Mouse (Mus musculus) limb, embryonic 15.5 days (tissue): Measurements from ENCODE around the gene Lats2. TPM values are rescaled to one million over a fixed set of nuclear protein-coding genes. Genes with fewer than 3 reads are reported as not detected.
"Not testable (repeated sequence)": the region's sequence is repeated elsewhere in the genome, so short reads cannot be mapped to it uniquely, and the experiment has no call there.

Experiments used
- ATAC-seq: fragments of 200-750 bp; cut with Nextera tagmentation; 2 replicates; pipeline ENCODE4 v1.8.0; 2017; ENCODE audit warnings: low read depth, moderate TSS enrichment; ENCODE audit not compliant: insufficient number of reproducible peaks, low FRiP score, low TSS enrichment
- H3K27ac ChIP-seq: fragments of 300-500 bp; sonication (generic); 2 replicates; pipeline ENCODE4 v1.5.1; 2015; ENCODE audit warnings: moderate library complexity, mild to moderate bottlenecking, inconsistent platforms
- H3K27me3 ChIP-seq: fragments of 300-500 bp; sonication (generic); 2 replicates; pipeline ENCODE4 v1.6.1; 2015; ENCODE audit warnings: inconsistent platforms
- H3K36me3 ChIP-seq: fragments of 300-500 bp; sonication (generic); 2 replicates; pipeline ENCODE4 v1.6.1; 2015; ENCODE audit warnings: inconsistent platforms
- H3K4me1 ChIP-seq: fragments of 300-500 bp; sonication (generic); 2 replicates; pipeline ENCODE4 v1.6.1; 2015; ENCODE audit warnings: inconsistent platforms
- H3K4me2 ChIP-seq: fragments of 300-500 bp; sonication (generic); 2 replicates; pipeline ENCODE4 v1.6.1; 2015; ENCODE audit warnings: mild to moderate bottlenecking, inconsistent platforms
- H3K4me3 ChIP-seq: fragments of 300-500 bp; sonication (generic); 2 replicates; pipeline ENCODE4 v1.5.1; 2015; ENCODE audit warnings: mild to moderate bottlenecking, inconsistent platforms
- H3K9ac ChIP-seq: fragments of 300-500 bp; sonication (generic); 2 replicates; pipeline ENCODE4 v1.6.1; 2015; ENCODE audit warnings: inconsistent platforms
- H3K9me3 ChIP-seq: fragments of 300-500 bp; sonication (generic); 2 replicates; pipeline ENCODE4 v1.6.1; 2016; ENCODE audit warnings: inconsistent platforms
- WGBS: fragments of 180-500 bp; shearing (Covaris S2); methylation state at CpG from one replicate; pipeline ENCODE4 v1.1.7; 2015; 5-methylcytosine and 5-hydroxymethylcytosine counted together
- polyA plus RNA-seq: library from polyadenylated mRNA; unstranded; fragments of >200 nt; fragmentation: Nextera tagmentation; extraction: Ambion mirVana; gene quantifications from 2 replicates; pipeline ENCODE4 v1.2.1, GENCODE M21; 2015

Gene Lats2
- polyA plus RNA-seq, 1 experiment from 2014 or later, result 28.0 TPM

DNA sequence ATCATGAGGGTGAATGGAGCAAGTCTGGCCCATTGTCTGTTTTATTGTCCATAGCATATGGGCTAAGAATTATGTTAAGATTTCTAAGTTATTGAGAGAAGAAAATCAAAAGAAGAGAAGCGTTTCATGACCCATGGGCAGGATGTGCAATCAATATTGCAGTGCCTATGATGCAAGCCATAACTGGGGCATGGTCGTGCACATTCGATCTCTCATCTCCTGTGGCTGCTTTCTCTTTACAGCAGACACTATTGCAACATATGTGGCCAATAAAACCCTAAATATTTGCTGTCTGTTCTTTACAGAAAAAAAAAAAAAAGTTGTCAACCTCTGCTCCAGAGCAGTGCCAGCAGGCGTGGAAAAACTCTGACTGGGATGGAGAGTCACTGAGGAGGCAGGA lies 2.1 kb downstream of the Lats2 start:
- no peak overlapping the region for H3K4me2 ChIP-seq
- H3K4me1 ChIP-seq, result peaks cover 15% of the 10 kb centered on the region
- H3K4me3 ChIP-seq, result no peak overlapping the region
- no peaks in the 10 kb centered on the region for H3K36me3 ChIP-seq
- WGBS, result 63% methylated on average over 4 of the region's 4 CpGs
- ATAC-seq, result no peak
- H3K9me3 ChIP-seq, result no peaks in the 10 kb centered on the region
- no peaks in the 10 kb centered on the region for H3K27me3 ChIP-seq
- H3K9ac ChIP-seq, result no peak overlapping the region
- no peak overlapping the region for H3K27ac ChIP-seq

DNA sequence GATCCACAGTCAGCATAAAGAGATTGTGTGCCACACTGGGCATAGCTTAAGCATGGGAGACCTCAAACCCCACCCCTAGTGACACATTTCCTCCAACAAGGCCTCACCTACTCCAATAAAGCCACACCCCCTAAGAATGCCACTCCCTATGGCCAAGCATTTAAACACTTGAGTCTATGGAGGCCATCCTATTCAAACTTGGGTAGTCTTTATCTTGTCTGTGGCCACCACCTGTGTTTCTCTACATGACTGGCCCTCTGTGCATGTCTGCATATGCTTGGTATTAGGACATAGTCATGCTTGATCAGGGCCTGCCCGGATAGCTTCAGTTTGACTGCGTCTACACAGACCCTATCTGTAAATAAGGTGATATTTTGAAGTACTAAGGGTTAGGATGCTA lies 2.5 kb downstream of the Lats2 start:
- Histone ChIP-seq H3K9me3 (no peaks in the 10 kb centered on the region), H3K27ac (no peak overlapping the region), H3K27me3 (no peaks in the 10 kb centered on the region), H3K9ac (no peak overlapping the region), H3K4me2 (no peak overlapping the region), H3K36me3 (no peaks in the 10 kb centered on the region), H3K4me1 (peaks cover 12% of the 10 kb centered on the region), H3K4me3 (no peak overlapping the region)
- ATAC-seq, result no peak
- 85% methylated on average over 2 of the region's 2 CpGs for WGBS

GRCm38 (mm10) chr14:57753351-57753992 lies 4.7 kb downstream of the Lats2 start:
- H3K4me3 ChIP-seq, result no peak overlapping the region
- ATAC-seq, result no peak
- WGBS, result 22% methylated on average over 9 of the region's 9 CpGs
- no peak overlapping the region for H3K9ac ChIP-seq
- no peaks in the 10 kb centered on the region for H3K36me3 ChIP-seq
- H3K4me2 ChIP-seq, result no peak overlapping the region
- peaks cover 3% of the 10 kb centered on the region; the same call in 1 of the 2 replicates for H3K4me1 ChIP-seq
- H3K27ac ChIP-seq, result peak overlapping the region; percentile 57
- no peaks in the 10 kb centered on the region for H3K9me3 ChIP-seq
- H3K27me3 ChIP-seq, result no peaks in the 10 kb centered on the region

DNA sequence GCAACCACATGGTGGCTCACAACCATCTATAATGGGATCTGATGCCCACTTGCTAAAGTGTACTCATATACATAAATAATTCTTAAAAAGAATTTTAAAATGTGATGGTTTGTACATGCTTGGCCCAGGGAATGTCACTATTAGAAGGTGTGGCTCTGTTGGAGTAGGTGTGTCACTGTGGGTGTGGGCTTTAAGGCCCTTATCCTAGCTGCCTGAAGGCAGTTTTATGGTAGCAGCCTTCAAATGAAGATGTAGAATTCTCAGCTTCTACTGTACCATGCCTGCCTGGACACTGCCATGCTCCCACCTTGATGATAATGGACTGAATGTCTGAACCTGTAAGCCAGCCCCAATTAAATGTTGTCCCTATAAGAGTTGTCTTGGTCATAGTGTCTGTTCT lies 7.2 kb downstream of the Lats2 start:
- H3K27me3 ChIP-seq, H3K36me3 ChIP-seq, H3K4me3 ChIP-seq, ATAC-seq, H3K9ac ChIP-seq, H3K27ac ChIP-seq, H3K4me2 ChIP-seq, H3K9me3 ChIP-seq, H3K4me1 ChIP-seq: not testable (repeated sequence)

DNA sequence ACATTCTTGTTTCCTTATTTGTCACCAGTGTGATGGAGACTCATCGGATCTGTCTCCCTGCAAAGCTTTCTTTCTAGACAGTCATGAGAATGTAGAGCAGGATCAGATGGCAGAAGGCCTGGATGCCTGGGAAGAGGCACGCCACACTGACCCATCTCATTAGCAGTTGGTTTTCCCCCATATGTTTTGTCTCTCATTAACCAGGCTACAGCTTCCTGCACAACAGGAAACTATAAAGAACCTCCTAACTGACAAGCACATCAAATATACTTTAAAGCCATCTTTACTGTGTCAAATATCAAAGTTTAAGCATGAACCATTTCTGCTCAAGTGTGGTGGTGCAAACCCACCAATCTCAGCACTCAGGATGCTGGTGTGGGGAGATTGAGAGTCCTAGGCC lies 8.7 kb downstream of the Lats2 start:
- Histone ChIP-seq H3K4me3 (no peak overlapping the region), H3K27ac (no peak overlapping the region), H3K9ac (no peak overlapping the region), H3K27me3 (no peaks in the 10 kb centered on the region), H3K9me3 (no peaks in the 10 kb centered on the region), H3K4me1 (peaks cover 8% of the 10 kb centered on the region), H3K36me3 (no peaks in the 10 kb centered on the region), H3K4me2 (no peak overlapping the region)
- WGBS, result 44% methylated on average over 2 of the region's 2 CpGs
- no peak for ATAC-seq

DNA sequence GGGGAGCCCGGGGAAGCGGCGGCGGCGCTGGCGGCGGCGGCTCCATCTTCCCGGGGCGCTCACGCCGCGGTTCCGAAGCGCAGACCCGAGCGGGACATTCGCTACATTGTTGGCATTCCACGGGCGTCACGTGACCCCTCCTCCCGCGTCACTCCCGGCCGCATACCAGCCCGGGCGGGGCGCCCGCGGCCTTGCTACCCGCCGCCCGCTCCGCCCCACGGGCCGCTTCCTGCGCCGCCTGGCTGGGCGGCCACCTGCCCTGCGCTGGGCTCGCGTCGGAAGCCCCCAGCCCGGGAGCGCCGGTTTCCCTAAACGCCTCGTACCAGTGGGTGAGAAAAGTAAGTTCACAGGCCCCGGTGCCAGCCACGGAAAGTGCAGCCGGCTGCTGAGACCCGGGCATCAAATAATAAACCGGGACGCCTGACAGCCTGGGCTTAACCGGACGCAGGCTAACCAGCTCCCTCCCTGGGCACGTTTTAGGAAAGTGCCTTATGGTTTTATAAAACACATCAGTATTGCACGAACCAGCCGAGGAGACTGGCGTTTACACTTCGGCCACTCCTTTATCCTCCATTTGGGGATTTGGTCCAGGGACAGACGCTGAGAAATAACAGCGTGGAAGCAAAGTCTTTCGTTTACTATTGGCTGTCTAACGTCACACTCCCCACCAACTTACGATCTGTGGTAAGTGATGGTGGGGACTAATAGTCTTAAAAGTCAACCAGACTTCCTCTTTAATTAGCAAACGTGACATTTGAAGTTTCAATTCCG lies 12.0 kb downstream of the Lats2 start, which contains the start of gene Gm49361:
Gm49361 (minus strand) TSS at position 103 of the 771 bp plus-strand sequence.
- H3K27ac ChIP-seq, result peak within 1 kb of the TSS; percentile 98
- no peaks in the 10 kb centered on the region for H3K27me3 ChIP-seq
- peak; percentile 89 for ATAC-seq
- peak within 1 kb of the TSS; percentile 94 for H3K9ac ChIP-seq
- H3K4me3 ChIP-seq, result peak within 1 kb of the TSS; percentile 95
- peaks cover 30% of the 10 kb centered on the region for H3K4me1 ChIP-seq
- H3K9me3 ChIP-seq, result no peaks in the 10 kb centered on the region
- under 1% methylated on average over 65 of the region's 68 CpGs for WGBS
- H3K4me2 ChIP-seq, result peak within 1 kb of the TSS; percentile 70
- no peaks in the 10 kb centered on the region for H3K36me3 ChIP-seq

DNA sequence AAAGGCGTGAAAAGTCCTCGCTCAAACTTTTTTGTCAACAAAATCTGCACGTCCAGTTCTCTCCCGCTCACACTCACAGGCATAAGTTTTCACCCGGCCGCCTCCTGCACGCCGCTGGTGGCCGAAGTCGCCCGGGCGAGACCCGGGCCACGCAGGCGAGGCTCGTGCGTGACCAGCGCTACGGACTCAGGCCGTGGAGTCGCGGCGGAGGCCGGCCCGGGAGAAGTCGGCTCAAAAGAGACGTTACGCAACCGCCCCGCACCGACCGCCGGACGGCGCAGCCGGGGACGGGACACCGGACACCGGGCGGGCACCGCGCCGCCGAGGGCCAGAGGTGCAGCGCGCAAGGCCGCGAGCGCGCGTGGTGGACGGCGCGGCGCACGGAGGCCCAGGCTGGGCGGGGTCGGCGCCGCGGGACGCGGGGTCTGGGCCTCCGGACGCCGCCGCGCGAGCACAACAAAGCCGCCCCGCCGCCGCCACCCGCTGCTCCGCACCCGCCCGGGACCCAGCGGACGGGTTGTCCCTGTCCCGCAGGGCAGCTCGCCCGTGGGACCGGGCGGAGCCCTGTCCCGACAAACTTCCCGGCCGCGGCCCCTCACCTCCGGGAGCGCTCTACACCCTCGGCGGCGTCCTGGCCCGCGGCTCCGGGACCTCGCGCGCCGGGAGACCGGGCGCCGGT lies 12.8 kb downstream of the Lats2 start:
- Histone ChIP-seq H3K27ac (peak overlapping the region; percentile 98), H3K36me3 (no peaks in the 10 kb centered on the region), H3K27me3 (no peaks in the 10 kb centered on the region), H3K4me2 (peak overlapping the region; percentile 70), H3K4me3 (peak overlapping the region; percentile 95), H3K9ac (peak overlapping the region; percentile 94), H3K9me3 (no peaks in the 10 kb centered on the region), H3K4me1 (peaks cover 32% of the 10 kb centered on the region)
- peak; percentile 66 for ATAC-seq
- WGBS, result under 1% methylated on average over 72 of the region's 103 CpGs

DNA sequence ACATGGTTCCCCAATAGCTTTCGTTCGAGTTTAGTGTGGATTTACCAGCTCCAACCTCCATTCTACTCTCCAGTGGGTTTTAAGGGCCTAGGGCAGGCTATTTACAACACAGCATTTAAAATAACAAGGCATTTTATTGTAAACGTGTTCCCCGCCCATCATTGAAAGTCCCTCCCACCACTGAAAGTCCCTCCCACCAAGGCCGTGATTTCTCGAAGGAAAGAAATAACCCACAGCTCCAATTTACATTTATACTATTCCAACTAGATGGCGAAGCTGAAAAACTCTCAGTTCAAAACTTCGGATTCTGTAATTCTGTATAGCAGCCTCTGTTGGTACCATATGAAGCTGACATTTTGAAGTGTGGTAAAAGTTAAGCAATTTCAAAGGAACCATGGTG lies 13.6 kb downstream of the Lats2 start:
- H3K27ac ChIP-seq, result peak overlapping the region; percentile 98
- WGBS, result under 1% methylated on average over 8 of the region's 8 CpGs
- H3K9ac ChIP-seq, result no peak overlapping the region
- H3K36me3 ChIP-seq, result no peaks in the 10 kb centered on the region
- H3K4me1 ChIP-seq, result peaks cover 32% of the 10 kb centered on the region
- H3K4me2 ChIP-seq, result peak overlapping the region; percentile 70
- ATAC-seq, result no peak
- no peaks in the 10 kb centered on the region for H3K27me3 ChIP-seq
- H3K9me3 ChIP-seq, result no peaks in the 10 kb centered on the region
- peak overlapping the region; percentile 95 for H3K4me3 ChIP-seq

DNA sequence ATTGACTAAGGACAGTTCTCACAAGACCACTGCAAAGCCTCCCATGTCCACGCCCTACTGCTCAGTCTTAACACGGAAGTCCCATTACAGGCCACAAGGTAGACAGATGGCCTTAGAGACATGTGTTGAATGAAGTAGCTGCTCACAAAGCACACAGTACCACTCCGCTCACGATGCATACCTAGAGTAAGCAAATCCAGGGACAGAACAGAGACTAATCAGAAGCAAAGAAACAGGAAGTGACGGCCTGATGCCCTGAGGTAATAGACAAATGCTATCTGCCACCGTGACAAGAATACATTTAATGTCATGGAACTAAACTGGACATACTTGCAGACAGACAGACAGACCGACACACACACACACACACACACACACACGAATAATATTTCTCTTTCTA lies 17.5 kb downstream of the Lats2 start:
- Histone ChIP-seq H3K36me3 (no peaks in the 10 kb centered on the region), H3K4me2 (no peak overlapping the region), H3K9me3 (no peaks in the 10 kb centered on the region), H3K27ac (no peak overlapping the region), H3K4me3 (no peak overlapping the region), H3K27me3 (no peaks in the 10 kb centered on the region), H3K4me1 (peaks cover 45% of the 10 kb centered on the region), H3K9ac (no peak overlapping the region)
- WGBS, result 77% methylated on average over 8 of the region's 8 CpGs
- no peak for ATAC-seq

DNA sequence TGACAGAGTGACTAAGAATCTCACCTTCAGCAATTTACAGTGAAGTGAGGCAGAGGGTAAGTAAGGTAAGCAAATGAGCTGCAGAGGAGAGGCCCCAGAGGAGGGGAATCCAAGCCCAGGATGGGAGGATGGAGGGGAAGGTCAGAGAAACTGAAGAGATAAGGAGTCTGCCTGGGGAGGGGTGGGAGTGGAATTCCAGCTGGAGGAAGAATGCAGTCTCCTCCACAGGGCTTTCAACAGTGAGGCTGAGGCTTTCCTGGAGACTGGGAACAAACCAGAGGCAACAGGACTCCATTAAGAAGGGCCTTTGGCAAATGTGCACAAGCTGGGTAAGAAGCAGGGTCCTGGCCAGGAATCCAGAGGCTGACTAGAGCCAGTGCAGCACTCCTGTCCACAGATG lies 21.1 kb downstream of the Lats2 start:
- Histone ChIP-seq H3K9me3 (no peaks in the 10 kb centered on the region), H3K36me3 (peaks cover 3% of the 10 kb centered on the region), H3K27ac (peak overlapping the region; percentile 65; the same call in 1 of the 2 replicates)

DNA sequence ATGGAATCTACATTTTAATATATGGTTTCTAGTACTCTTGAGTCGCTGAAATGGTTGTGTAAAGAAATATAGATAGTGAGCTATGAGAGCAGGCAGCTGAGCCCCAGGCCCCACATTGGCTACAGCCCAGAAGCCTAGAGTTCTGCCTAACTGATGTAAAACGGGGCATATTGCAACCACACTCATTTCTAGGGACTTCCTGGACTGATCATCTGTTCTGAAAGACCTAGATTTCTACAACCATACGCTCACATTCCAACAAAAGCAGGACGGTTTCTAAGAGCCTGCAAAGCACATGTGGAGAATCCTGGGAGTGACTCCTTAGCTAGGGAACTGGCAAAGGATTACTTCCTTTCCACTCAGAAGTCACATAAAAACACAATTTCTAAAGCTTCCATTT lies 22.0 kb downstream of the Lats2 start:
- Histone ChIP-seq H3K9me3 (no peaks in the 10 kb centered on the region), H3K36me3 (peaks cover 8% of the 10 kb centered on the region), H3K4me1 (peaks cover 46% of the 10 kb centered on the region), H3K4me3 (no peak overlapping the region), H3K4me2 (no peak overlapping the region), H3K9ac (no peak overlapping the region), H3K27ac (peak overlapping the region; percentile 65), H3K27me3 (no peaks in the 10 kb centered on the region)
- no peak for ATAC-seq
- 26% methylated on average over 4 of the region's 4 CpGs for WGBS

More for the DNA sequence above, 21.1 kb downstream of the Lats2 start:
- H3K4me2 ChIP-seq, result no peak overlapping the region
- H3K4me3 ChIP-seq, result no peak overlapping the region
- H3K9ac ChIP-seq, result no peak overlapping the region
- peaks cover 46% of the 10 kb centered on the region for H3K4me1 ChIP-seq
- no peak for ATAC-seq
- H3K27me3 ChIP-seq, result no peaks in the 10 kb centered on the region

DNA sequence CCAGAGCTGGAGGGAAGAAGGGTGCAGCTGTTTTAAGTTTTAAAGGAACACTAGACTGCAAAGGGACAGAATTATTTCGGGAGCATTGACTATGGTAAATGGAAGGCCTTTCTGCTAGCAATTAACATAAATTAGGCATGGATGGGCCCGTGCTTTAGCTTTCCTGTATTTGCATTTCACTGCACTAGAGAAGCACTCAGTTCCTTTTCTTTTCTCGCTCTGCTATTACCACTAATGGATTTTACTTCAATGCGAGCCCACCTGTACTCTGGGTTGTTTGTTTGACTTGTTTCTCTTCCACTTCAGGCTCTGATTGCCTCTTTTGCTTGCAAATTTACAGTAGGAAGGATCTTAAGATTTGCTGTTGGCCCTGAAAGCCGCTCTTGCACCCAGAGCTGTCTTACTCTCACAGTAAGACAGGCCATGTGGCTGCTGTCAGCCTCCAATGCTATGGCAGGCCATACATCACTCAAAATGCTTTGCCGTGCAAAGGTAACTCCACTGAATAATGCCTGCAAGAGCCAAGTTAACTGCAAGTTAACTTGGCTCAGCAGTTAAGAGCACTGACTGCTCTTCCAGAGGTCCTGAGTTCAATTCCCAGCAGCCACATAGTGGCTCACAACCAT lies 25.4 kb downstream of the Lats2 start:
- Histone ChIP-seq H3K4me2 (no peak overlapping the region), H3K9me3 (no peaks in the 10 kb centered on the region), H3K4me1 (peaks cover 59% of the 10 kb centered on the region), H3K27me3 (no peaks in the 10 kb centered on the region), H3K36me3 (peaks cover 13% of the 10 kb centered on the region), H3K27ac (no peak overlapping the region), H3K9ac (no peak overlapping the region), H3K4me3 (no peak overlapping the region)
- WGBS, result 58% methylated on average over 6 of the region's 6 CpGs
- no peak for ATAC-seq
